Mouse (Mus musculus) G1E-ER4 (cell line): ENCODE results near the gene Ptprg. TPM values are rescaled to one million over a fixed set of nuclear protein-coding genes. Genes with fewer than 3 reads are reported as not detected.

Experiments used
- GATA1 ChIP-seq: IDR thresholded peaks from one replicate; pipeline ENCODE4 v1.8.0; 2012; ENCODE audit warnings: low read length, inconsistent platforms
- polyA plus RNA-seq: library from polyadenylated mRNA; stranded (reverse); fragments of >175 nt; gene quantifications from 2 replicates; pipeline ENCODE4 v1.2.3, GENCODE M21; 2012

Gene Ptprg
- polyA plus RNA-seq, 1 experiment, result not detected

DNA sequence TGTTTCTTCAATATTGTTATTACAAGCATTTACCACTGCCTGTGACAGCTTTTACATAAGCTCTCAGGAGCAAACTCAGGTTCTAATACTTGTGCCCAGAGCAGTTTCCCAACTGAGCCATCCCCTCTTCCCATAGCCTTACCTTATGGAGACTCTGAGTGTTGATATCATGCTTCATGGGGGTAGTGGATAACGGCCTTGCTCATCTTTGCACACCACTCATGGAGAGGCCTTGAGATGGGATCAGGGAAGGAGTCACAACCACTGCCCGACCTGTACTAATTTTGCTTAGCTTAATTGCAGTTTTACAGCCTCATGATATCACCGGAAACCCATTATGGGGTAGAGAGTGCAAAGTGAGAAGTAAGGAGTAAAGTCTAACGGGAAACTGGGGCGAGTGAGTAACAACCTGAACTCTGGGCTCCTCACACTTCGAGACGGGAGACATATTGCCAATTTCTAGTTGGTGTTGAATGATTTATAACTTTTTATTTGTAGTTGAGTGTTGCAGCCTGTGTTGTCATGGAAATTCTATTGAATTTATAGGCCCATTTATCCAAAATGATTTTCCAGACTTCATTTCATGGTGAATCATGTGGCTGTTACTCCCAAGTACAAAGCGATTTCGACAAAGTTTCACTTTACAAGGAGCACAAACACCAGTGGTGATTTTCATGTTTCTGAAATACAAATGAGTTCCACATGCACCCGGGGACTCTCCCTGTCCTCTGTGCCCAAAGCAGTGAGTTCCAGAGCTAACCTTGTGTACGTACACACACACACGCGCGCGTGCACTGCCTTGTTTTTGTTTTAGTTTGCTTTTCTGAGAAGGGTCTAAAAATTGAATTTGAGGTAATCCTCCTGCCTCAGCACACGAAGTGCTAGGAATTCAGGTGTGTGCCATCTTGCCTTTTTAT lies 472.7 kb downstream of the Ptprg start:
- TF ChIP-seq GATA1, result no peak

DNA sequence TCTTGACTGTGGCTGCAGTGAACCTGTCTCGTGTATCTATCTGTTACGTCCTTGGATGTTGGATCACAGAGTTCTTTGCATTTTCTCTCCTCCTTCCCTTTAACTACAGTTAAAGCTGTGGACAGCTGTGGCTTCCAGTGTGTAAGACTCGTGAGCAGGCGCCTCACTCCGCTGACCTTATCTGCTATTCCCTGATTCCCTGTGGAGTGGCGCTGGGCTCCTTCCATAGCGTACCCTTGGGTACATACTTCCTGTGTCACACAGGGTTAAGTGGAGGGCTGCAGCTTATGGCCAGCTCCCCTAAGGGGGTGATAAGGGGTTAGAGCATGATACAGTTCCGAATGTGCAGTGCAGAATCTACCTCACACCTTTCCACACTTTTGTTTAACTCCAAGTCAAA lies 473.9 kb downstream of the Ptprg start:
- no peak for TF ChIP-seq GATA1

DNA sequence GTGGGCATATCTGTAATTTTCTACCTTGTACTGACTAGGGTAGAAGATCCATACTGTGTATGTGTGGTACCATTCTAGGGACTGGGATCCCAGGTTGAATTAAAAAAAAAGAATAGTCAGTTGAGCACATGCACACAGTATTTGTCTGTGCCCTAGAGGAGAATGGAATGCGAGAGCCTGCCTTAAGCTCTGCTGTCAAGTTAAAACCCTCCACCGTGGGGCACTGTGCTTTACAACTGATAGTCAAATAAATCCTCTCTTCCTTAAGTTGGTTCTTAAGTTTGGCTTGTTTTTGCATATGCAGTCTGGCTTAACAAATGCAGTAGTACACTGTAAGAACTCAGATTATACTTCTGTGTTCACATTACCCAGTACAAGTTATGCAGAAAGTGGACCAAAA lies 476.6 kb downstream of the Ptprg start:
- no peak for TF ChIP-seq GATA1

DNA sequence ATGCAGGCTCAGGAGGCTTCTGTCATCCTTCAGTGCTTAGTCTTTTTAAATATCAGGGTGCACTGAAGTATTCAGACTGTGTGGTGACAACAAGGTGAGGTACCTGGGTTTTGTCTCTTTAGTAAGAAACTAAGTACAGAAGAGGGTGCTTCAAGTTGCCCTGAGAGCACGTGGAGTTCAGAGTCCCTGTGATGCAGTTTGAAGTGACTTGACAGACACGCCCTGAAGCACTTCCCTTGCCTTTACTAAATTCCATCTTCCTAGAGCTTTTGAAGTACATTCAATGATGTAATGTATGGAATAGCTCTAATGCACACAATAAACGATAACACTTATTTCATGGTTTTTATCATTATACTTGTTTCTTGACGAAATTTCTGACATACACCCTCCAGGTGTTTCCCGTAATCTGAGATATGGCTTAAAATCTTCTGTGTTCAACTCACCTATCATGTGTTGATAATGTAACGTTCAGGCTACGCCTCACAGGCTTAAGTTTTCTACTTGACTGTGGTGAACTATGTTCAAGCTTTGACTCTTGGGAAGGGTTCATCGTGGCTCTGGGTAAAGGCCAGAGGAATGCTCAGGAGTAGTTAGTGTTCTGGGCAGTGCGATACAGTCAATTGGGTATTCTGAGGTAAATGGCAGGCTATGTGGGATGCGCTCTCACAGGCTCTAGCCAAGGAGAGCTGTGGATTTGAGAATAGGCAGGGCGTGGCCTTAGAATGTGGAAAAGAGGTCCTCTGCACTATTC lies 483.4 kb downstream of the Ptprg start:
- TF ChIP-seq GATA1, result no peak

- no peak for TF ChIP-seq GATA1
These were observed 486.4 kb downstream of the Ptprg start for GRCm38 (mm10) chr14:12039743-12040142.

DNA sequence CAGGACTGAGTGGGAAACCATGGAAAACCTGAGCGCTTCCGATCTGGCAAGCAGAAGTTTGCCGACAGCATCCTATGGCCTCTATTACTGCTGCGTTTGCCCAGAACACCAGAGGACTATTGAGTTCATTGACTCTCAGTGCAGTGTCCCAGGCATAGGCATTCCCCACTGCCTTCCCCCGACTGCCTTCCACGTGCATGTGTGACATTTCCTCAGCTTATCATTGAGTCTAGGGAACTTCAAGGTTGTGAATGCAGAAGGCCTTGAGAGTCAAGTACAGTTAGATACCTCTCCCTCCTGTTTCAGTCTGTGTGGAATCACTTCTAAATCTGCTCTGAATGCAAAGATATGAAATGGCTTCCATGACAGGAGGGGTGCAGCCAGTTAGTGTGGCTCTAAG lies 488.2 kb downstream of the Ptprg start:
- TF ChIP-seq GATA1, result no peak

DNA sequence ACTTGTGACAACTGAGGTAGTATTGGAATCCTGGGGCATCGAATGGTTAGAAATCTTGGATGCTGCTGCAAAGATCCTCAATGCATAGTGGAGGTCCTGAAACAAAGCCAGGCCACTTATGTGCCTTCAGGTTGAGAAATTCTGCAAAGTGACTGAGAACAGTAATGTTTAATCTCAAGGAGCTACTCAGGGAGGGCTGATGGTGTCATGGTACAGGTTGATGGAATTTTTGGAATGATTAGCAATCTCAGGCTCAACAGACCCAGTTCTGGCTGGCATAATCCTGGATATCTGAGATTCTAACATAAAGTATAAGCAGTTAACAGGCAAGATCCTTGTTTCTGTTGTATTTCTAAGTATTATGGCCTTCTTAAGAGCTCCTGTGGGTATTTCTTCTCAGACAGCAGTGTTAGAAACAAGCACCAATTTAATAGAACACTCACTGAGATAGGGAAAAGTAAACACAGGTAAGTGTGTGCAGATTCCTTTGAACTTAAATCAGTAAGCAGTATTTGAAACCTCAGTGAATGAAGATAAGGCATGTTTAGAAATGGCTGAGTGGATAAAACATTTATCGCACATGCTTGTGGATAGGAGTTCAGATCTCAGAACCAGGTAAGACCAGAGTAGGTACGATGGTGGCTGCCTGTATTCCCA lies 493.0 kb downstream of the Ptprg start:
- no peak for TF ChIP-seq GATA1

DNA sequence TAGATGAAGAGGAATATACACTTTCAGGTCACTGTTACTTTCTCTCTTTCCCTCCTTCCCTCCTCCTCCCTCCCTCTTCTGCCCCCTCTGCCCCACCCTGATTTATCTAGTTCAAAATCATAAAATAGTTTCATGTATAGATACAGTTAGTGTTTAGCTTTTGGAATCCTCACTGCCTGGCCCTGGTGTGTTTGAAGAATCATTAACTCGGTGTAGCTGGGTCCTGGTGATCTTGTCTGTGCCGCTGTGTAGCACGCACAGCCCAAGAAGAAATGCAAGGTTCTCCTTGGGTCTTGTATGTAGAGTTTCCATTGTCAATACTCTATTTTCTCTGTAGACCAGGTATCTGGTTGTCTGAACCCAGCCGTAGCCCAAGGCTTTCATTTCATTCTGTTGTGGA lies 494.3 kb downstream of the Ptprg start:
- TF ChIP-seq GATA1, result no peak

DNA sequence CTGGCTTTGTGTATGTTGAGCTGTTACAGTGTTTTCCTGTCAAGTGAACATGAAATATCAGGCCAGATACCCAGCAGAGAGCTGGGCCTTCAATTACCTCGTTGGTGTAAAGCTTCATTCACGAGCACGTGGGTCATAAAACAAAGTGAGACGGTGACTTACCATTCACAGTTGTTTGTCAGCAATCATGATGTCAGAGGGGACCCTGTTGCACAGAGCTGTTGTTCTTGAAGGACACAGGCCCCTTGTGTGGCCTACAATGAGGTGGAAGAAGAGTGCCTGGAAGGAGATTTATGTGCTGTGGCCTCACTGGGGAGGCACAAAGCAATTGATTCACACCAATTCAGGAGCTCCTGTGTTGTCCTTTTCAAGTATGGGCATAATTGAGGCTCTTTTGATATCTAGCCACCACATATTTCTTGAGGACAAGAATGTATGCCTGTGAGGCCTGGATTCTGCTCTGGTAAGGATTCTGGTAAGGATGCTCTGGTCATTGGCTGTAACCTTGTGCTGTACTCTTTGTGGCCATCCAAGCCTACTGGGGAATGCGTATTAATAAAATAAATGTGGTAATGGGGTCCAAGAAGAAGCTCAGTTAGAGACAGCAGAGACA lies 503.7 kb downstream of the Ptprg start:
- TF ChIP-seq GATA1, result no peak

GRCm38 (mm10) chr14:12057856-12058255 lies 504.5 kb downstream of the Ptprg start:
- TF ChIP-seq GATA1, result no peak

DNA sequence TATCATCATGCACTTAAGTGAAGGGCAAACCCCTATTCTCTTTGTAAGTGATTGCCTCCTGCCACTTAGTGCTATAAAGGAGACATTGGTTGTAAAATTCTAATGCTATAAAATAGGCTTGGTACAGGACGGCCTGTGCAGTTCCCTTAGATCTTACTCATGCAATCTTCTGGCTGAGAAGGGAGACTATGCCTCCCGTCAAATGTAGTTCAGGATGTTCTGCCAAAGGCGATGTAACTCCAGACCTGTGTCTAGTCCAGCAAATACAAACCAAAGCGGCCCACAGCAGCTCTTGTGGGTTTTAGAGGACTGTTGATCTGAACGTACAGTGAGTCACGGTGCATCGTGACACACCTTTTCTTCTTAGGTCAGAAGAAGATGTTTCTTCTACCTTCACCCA lies 505.8 kb downstream of the Ptprg start:
- TF ChIP-seq GATA1, result no peak

DNA sequence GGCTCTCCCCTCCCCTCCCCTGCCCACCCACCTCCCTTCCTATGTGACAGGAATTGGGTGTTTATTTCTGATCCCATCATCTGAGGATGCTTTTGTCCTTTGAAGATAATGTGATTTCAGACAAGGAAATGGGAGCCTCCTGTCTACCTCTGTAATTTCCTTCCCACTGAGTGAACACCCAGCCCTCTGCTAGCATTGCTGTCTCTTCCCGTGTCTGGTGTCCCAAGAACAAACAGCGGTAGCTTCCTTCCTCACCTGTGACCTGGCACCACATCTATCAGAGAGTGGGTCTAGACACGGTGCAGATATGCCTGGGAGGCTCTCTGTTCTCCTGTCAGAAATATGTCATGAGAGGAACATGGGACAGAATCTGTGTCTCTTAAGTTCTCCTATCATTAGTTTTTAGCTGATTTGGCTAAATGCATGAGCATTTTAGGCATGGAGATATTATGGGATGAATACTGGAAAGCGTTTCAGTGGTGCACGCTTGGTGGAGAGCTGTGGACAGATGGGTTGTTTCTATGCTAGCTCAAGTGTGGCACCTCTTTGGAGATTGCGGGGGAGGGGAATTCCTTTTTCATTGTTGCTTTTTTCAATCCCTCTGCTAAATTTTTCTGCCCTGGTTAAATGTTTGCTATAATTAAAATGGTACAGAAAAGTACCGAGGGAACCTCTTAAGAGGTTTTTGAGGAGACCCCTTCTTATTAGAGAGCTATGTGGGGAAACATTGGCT lies 509.5 kb downstream of the Ptprg start:
- no peak for TF ChIP-seq GATA1

DNA sequence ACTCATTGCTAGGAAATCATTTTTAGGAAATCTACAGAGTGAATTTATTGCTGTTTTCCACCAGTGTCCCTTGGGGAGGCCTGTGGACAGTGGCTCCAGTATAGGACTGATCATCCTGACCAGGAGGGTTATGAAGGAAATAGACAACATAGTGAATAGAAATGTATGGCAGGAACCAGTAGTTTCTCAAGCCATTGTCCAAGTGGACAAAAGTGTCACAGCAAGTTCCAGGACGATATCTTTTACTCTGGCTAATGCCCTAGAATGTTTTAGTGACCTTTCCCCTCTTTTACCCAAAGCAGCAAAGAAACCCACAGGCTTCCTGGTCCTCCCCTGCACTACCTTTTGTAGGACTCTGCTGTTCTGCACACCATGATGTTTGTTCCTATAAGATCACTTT lies 511.7 kb downstream of the Ptprg start:
- TF ChIP-seq GATA1, result no peak

- TF ChIP-seq GATA1, result no peak
These were observed 512.4 kb downstream of the Ptprg start for GRCm38 (mm10) chr14:12065736-12066135.

DNA sequence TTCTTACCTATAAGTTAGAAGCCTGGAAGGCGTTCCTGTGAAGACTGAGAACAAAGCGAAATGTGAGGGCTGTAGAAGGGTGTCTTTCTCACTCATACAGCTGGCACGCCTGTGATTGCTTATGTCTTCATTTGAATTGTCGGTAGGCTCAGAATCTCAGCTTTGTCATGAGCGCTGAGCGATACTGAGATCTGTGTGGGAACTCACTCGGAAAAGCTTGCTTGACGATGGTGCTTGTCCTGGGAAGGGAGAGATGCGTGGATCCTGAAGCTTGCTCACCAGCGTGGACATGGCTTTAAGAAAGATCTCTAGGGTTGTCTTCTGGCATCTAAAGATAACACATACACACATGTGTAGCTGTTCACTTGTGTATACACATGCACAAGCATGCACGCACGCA lies 516.4 kb downstream of the Ptprg start:
- TF ChIP-seq GATA1, result no peak
